Mouse (Mus musculus) brain, embryonic 14.5 days (tissue): ENCODE results near the gene Cpa1.

ENCODE experiments used
- CTCF ChIP-seq: fragments of 200-500 bp; IDR thresholded peaks from 2 replicates; pipeline ENCODE4 v1.5.1; 2012; ENCODE audit warnings: inconsistent platforms, mild to moderate bottlenecking, moderate library complexity, borderline replicate concordance; ENCODE audit not compliant: insufficient read depth, insufficient read length; ENCODE audit errors: extremely low read depth
- POLR2A ChIP-seq: fragments of 200-500 bp; IDR thresholded peaks from 2 replicates; pipeline ENCODE4 v1.6.1; 2012; ENCODE audit warnings: mild to moderate bottlenecking, inconsistent platforms, borderline replicate concordance; ENCODE audit not compliant: poor library complexity, insufficient read depth, insufficient read length, severe bottlenecking; ENCODE audit errors: extremely low read depth

DNA sequence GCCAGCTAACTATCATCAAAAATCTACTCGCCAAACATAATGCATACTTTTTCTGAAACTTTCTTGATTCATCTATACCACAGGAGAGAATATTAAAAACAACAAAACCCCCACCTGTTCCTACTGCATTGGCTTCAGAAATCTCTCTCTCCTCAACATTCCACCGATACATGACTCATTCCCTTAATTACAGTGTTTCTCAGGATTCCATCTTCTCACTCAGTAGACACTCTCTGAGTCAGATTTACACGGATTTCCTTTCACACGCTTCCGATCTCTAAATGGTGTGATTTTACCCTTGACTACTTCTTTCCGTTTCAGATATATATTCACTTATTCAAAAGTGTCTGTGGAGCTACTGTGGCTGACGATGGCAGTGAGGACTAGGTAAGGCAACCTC is 48.2 kb downstream of the Cpa1 start:
- TF ChIP-seq CTCF: no peak
- TF ChIP-seq POLR2A: no peak
